Mouse (Mus musculus): ENCODE measurements around the gene Adh7. TPM values are rescaled to one million over a fixed set of nuclear protein-coding genes. Genes with fewer than 3 reads are reported as not detected.

The Adh7 gene
- polyA plus RNA-seq, 1 experiment from 2014 or later: not detected

GRCm38 (mm10) chr3:138231531-138231930, 14.0 kb downstream of the Adh7 start:
- H3K36me3 ChIP-seq (ENCODE audit: control insufficient read depth, insufficient read depth, low read length): no peaks in the 10 kb centered on the region
- 73% methylated on average over 2 of the region's 2 CpGs for WGBS
- H3K27me3 ChIP-seq (ENCODE audit: control insufficient read depth, insufficient read depth, low read length): no peaks in the 10 kb centered on the region
- H3K9me3 ChIP-seq (ENCODE audit: control insufficient read depth, low read length): no peaks in the 10 kb centered on the region
- H3K4me1 ChIP-seq (ENCODE audit: control insufficient read depth in 2 of 2, insufficient read depth in 2 of 2, low read length in 2 of 2): no peaks in the 10 kb centered on the region
- no peak overlapping the region for H3K4me2 ChIP-seq (ENCODE audit: low read length)
- no peak overlapping the region for H3K27ac ChIP-seq (replicated peaks in 1 of 2; ENCODE audit: control insufficient read depth in 1 of 2, insufficient read depth in 1 of 2, low read depth in 2 of 2, low read length in 2 of 2)
- ATAC-seq (ENCODE audit: insufficient number of reproducible peaks, insufficient read depth, low FRiP score, low read depth): no peak
- no peak overlapping the region for H3K4me3 ChIP-seq (ENCODE audit: control insufficient read depth in 1 of 2, insufficient read depth in 1 of 2, low read depth in 1 of 2, low read length in 2 of 2)
- no peak overlapping the region for H3K9ac ChIP-seq (ENCODE audit: low read length)

- no peaks in the 10 kb centered on the region; a peak in 1 of 4 replicates for H3K4me1 ChIP-seq (ENCODE audit: control insufficient read depth in 2 of 2, insufficient read depth in 2 of 2, low read length in 2 of 2)
- no peak overlapping the region for H3K9ac ChIP-seq (ENCODE audit: low read length)
- no peaks in the 10 kb centered on the region for H3K36me3 ChIP-seq (ENCODE audit: control insufficient read depth, insufficient read depth, low read length)
- no peak overlapping the region for H3K4me3 ChIP-seq (ENCODE audit: control insufficient read depth in 1 of 2, insufficient read depth in 1 of 2, low read depth in 1 of 2, low read length in 2 of 2)
- WGBS: 81% methylated on average over 11 of the region's 11 CpGs
- no peak overlapping the region for H3K27ac ChIP-seq (replicated peaks in 1 of 2; ENCODE audit: control insufficient read depth in 1 of 2, insufficient read depth in 1 of 2, low read depth in 2 of 2, low read length in 2 of 2)
- no peak for ATAC-seq (ENCODE audit: insufficient number of reproducible peaks, insufficient read depth, low FRiP score, low read depth)
- no peaks in the 10 kb centered on the region for H3K9me3 ChIP-seq (ENCODE audit: control insufficient read depth, low read length)
- no peaks in the 10 kb centered on the region for H3K27me3 ChIP-seq (ENCODE audit: control insufficient read depth, insufficient read depth, low read length)
- no peak overlapping the region for H3K4me2 ChIP-seq (ENCODE audit: low read length)
Observed at GRCm38 (mm10) chr3:138236546-138237163, 19.1 kb downstream of the Adh7 start.

- no peak for ATAC-seq (ENCODE audit: insufficient number of reproducible peaks, insufficient read depth, low FRiP score, low read depth)
- 67% methylated on average over 10 of the region's 10 CpGs for WGBS
- no peaks in the 10 kb centered on the region for H3K9me3 ChIP-seq (ENCODE audit: control insufficient read depth, low read length)
- no peak overlapping the region for H3K27ac ChIP-seq (replicated peaks in 1 of 2; ENCODE audit: control insufficient read depth in 1 of 2, insufficient read depth in 1 of 2, low read depth in 2 of 2, low read length in 2 of 2)
- no peak overlapping the region for H3K9ac ChIP-seq (ENCODE audit: low read length)
- no peaks in the 10 kb centered on the region for H3K27me3 ChIP-seq (ENCODE audit: control insufficient read depth, insufficient read depth, low read length)
- no peak overlapping the region for H3K4me2 ChIP-seq (ENCODE audit: low read length)
- no peaks in the 10 kb centered on the region for H3K36me3 ChIP-seq (ENCODE audit: control insufficient read depth, insufficient read depth, low read length)
- no peak overlapping the region for H3K4me3 ChIP-seq (ENCODE audit: control insufficient read depth in 1 of 2, insufficient read depth in 1 of 2, low read depth in 1 of 2, low read length in 2 of 2)
- H3K4me1 ChIP-seq (ENCODE audit: control insufficient read depth in 2 of 2, insufficient read depth in 2 of 2, low read length in 2 of 2): no peaks in the 10 kb centered on the region; a peak in 1 of 4 replicates
Observed at GRCm38 (mm10) chr3:138238046-138238445, 20.5 kb downstream of the Adh7 start.

- Histone ChIP-seq H3K4me1 (ENCODE audit: control insufficient read depth in 2 of 2, insufficient read depth in 2 of 2, low read length in 2 of 2) (no peaks in the 10 kb centered on the region; a peak in 1 of 4 replicates), H3K27ac (replicated peaks in 1 of 2; ENCODE audit: control insufficient read depth in 1 of 2, insufficient read depth in 1 of 2, low read depth in 2 of 2, low read length in 2 of 2) (no peak overlapping the region), H3K4me3 (ENCODE audit: control insufficient read depth in 1 of 2, insufficient read depth in 1 of 2, low read depth in 1 of 2, low read length in 2 of 2) (no peak overlapping the region), H3K9me3 (ENCODE audit: control insufficient read depth, low read length) (no peaks in the 10 kb centered on the region), H3K36me3 (ENCODE audit: control insufficient read depth, insufficient read depth, low read length) (no peaks in the 10 kb centered on the region), H3K9ac (ENCODE audit: low read length) (no peak overlapping the region), H3K4me2 (ENCODE audit: low read length) (no peak overlapping the region), H3K27me3 (ENCODE audit: control insufficient read depth, insufficient read depth, low read length) (no peaks in the 10 kb centered on the region)
- ATAC-seq (ENCODE audit: insufficient number of reproducible peaks, insufficient read depth, low FRiP score, low read depth): no peak
- 83% methylated on average over 6 of the region's 6 CpGs for WGBS
Observed at GRCm38 (mm10) chr3:138239461-138239860, 21.9 kb downstream of the Adh7 start.

- Histone ChIP-seq H3K4me2 (ENCODE audit: low read length) (no peak overlapping the region), H3K9ac (ENCODE audit: low read length) (no peak overlapping the region), H3K4me1 (ENCODE audit: control insufficient read depth in 2 of 2, insufficient read depth in 2 of 2, low read length in 2 of 2) (no peaks in the 10 kb centered on the region; a peak in 1 of 4 replicates), H3K9me3 (ENCODE audit: control insufficient read depth, low read length) (no peaks in the 10 kb centered on the region), H3K27me3 (ENCODE audit: control insufficient read depth, insufficient read depth, low read length) (no peaks in the 10 kb centered on the region), H3K4me3 (ENCODE audit: control insufficient read depth in 1 of 2, insufficient read depth in 1 of 2, low read depth in 1 of 2, low read length in 2 of 2) (no peak overlapping the region), H3K36me3 (ENCODE audit: control insufficient read depth, insufficient read depth, low read length) (no peaks in the 10 kb centered on the region), H3K27ac (replicated peaks in 1 of 2; ENCODE audit: control insufficient read depth in 1 of 2, insufficient read depth in 1 of 2, low read depth in 2 of 2, low read length in 2 of 2) (no peak overlapping the region)
- WGBS: 77% methylated on average over 3 of the region's 3 CpGs
- ATAC-seq (ENCODE audit: insufficient number of reproducible peaks, insufficient read depth, low FRiP score, low read depth): no peak
Observed at GRCm38 (mm10) chr3:138240411-138240810, 22.9 kb downstream of the Adh7 start.

GRCm38 (mm10) chr3:138240942-138241341, 23.4 kb downstream of the Adh7 start:
- ATAC-seq (ENCODE audit: insufficient number of reproducible peaks, insufficient read depth, low FRiP score, low read depth): 0 out of 2 replicates have a peak, but pooled peaks have one; percentile 21
- H3K27ac ChIP-seq (replicated peaks in 1 of 2; ENCODE audit: control insufficient read depth in 1 of 2, insufficient read depth in 1 of 2, low read depth in 2 of 2, low read length in 2 of 2): no peak overlapping the region
- 76% methylated on average over 5 of the region's 5 CpGs for WGBS
- no peaks in the 10 kb centered on the region; a peak in 1 of 4 replicates for H3K4me1 ChIP-seq (ENCODE audit: control insufficient read depth in 2 of 2, insufficient read depth in 2 of 2, low read length in 2 of 2)
- H3K27me3 ChIP-seq (ENCODE audit: control insufficient read depth, insufficient read depth, low read length): no peaks in the 10 kb centered on the region
- H3K9ac ChIP-seq (ENCODE audit: low read length): no peak overlapping the region
- no peaks in the 10 kb centered on the region for H3K36me3 ChIP-seq (ENCODE audit: control insufficient read depth, insufficient read depth, low read length)
- no peaks in the 10 kb centered on the region for H3K9me3 ChIP-seq (ENCODE audit: control insufficient read depth, low read length)
- no peak overlapping the region for H3K4me2 ChIP-seq (ENCODE audit: low read length)
- H3K4me3 ChIP-seq (ENCODE audit: control insufficient read depth in 1 of 2, insufficient read depth in 1 of 2, low read depth in 1 of 2, low read length in 2 of 2): no peak overlapping the region

- Histone ChIP-seq H3K27me3 (ENCODE audit: control insufficient read depth, insufficient read depth, low read length) (no peaks in the 10 kb centered on the region), H3K9ac (ENCODE audit: low read length) (no peak overlapping the region), H3K4me1 (ENCODE audit: control insufficient read depth in 2 of 2, insufficient read depth in 2 of 2, low read length in 2 of 2) (no peaks in the 10 kb centered on the region; a peak in 1 of 4 replicates), H3K27ac (replicated peaks in 1 of 2; ENCODE audit: control insufficient read depth in 1 of 2, insufficient read depth in 1 of 2, low read depth in 2 of 2, low read length in 2 of 2) (no peak overlapping the region), H3K36me3 (ENCODE audit: control insufficient read depth, insufficient read depth, low read length) (no peaks in the 10 kb centered on the region), H3K4me3 (ENCODE audit: control insufficient read depth in 1 of 2, insufficient read depth in 1 of 2, low read depth in 1 of 2, low read length in 2 of 2) (no peak overlapping the region), H3K9me3 (ENCODE audit: control insufficient read depth, low read length) (no peaks in the 10 kb centered on the region), H3K4me2 (ENCODE audit: low read length) (no peak overlapping the region)
- ATAC-seq (ENCODE audit: insufficient number of reproducible peaks, insufficient read depth, low FRiP score, low read depth): 0 out of 2 replicates have a peak, but pooled peaks have one; percentile 9
- 32% methylated on average over 6 of the region's 6 CpGs for WGBS
Observed at GRCm38 (mm10) chr3:138241371-138241770, 23.8 kb downstream of the Adh7 start.

All from heart, embryonic 14.5 days (tissue).